Mouse (Mus musculus) embryonic facial prominence, embryonic 13.5 days (tissue): ENCODE measurements around the gene Gm10147. TPM values are rescaled to one million over a fixed set of nuclear protein-coding genes. Genes with fewer than 3 reads are reported as not detected.
"Not testable (repeated sequence)": the region's sequence is repeated elsewhere in the genome, so short reads cannot be mapped to it uniquely, and the experiment has no call there.

Experiments
- ATAC-seq: fragments of 200-750 bp; cut with Nextera tagmentation; 2 replicates; pipeline ENCODE4 v1.8.0; 2017; ENCODE audit warnings: low read depth; ENCODE audit not compliant: insufficient number of reproducible peaks, insufficient read depth, low FRiP score, low TSS enrichment
- H3K27ac ChIP-seq: fragments of 300-500 bp; sonication (generic); 2 replicates; pipeline ENCODE4 v1.5.1; 2015; ENCODE audit warnings: moderate library complexity, mild to moderate bottlenecking, inconsistent platforms
- H3K27me3 ChIP-seq: fragments of 300-500 bp; sonication (generic); 2 replicates; pipeline ENCODE4 v1.6.1; 2015; ENCODE audit warnings: mild to moderate bottlenecking, inconsistent platforms
- H3K36me3 ChIP-seq: fragments of 300-500 bp; sonication (generic); 2 replicates; pipeline ENCODE4 v1.6.1; 2015; ENCODE audit warnings: mild to moderate bottlenecking, inconsistent platforms
- H3K4me1 ChIP-seq: fragments of 300-500 bp; sonication (generic); 2 replicates; pipeline ENCODE4 v1.6.1; 2015; ENCODE audit warnings: inconsistent platforms
- H3K4me2 ChIP-seq: fragments of 300-500 bp; sonication (generic); 2 replicates; pipeline ENCODE4 v1.6.1; 2015; ENCODE audit warnings: moderate library complexity, mild to moderate bottlenecking, inconsistent platforms
- H3K4me3 ChIP-seq: fragments of 300-500 bp; sonication (generic); 2 replicates; pipeline ENCODE4 v1.5.1; 2015; ENCODE audit warnings: mild to moderate bottlenecking, inconsistent platforms
- H3K9ac ChIP-seq: fragments of 300-500 bp; sonication (generic); 2 replicates; pipeline ENCODE4 v1.6.1; 2015; ENCODE audit warnings: mild to moderate bottlenecking, inconsistent platforms
- H3K9me3 ChIP-seq: fragments of 300-500 bp; sonication (generic); 2 replicates; pipeline ENCODE4 v1.6.1; 2016; ENCODE audit warnings: inconsistent platforms
- whole genome bisulfite sequencing: fragments of 180-500 bp; shearing (Covaris S2); methylation state at CpG from one replicate; pipeline ENCODE4 v1.1.7; 2015; ENCODE audit warnings: mixed read lengths; 5-methylcytosine and 5-hydroxymethylcytosine counted together
- microRNA-seq: library from miRNA; unstranded; fragments of <30 nt; microRNA quantifications from one replicate; pipeline ENCODE4, GENCODE M21; 2016
- polyA plus RNA-seq: library from polyadenylated mRNA; unstranded; fragments of >200 nt; fragmentation: Nextera tagmentation; extraction: Ambion mirVana; gene quantifications from 2 replicates; pipeline ENCODE4 v1.2.1, GENCODE M21; 2015

Gene Gm10147
- not detected in 2 replicates for polyA plus RNA-seq

GRCm38 (mm10) chrX:28607742-28608141, at the start of gene Gm10147:
Gene Gm10147 (minus strand): TSS chrX:28607842.
- not testable (repeated sequence) for H3K9me3 ChIP-seq

More at GRCm38 (mm10) chrX:28607742-28608141, at the start of gene Gm10147:
- not testable (repeated sequence) for H3K27me3 ChIP-seq, H3K27ac ChIP-seq, H3K4me2 ChIP-seq, H3K4me1 ChIP-seq, H3K36me3 ChIP-seq, H3K4me3 ChIP-seq, ATAC-seq, H3K9ac ChIP-seq
- WGBS, result no CpG with 5 or more reads among the region's 7 CpGs

Small RNAs within 50 kb of the gene (microRNA-seq; reads per million reads assigned to microRNA genes)
- not detected for gene Gm44499
